Mouse (Mus musculus) frontal cortex, adult (tissue): ENCODE data around the gene Tlcd1.
A peak's percentile ranks its signal among the peaks of the same experiment; 100 is the strongest.
"Not testable (repeated sequence)": the region's sequence is repeated elsewhere in the genome, so short reads cannot be mapped to it uniquely, and the experiment has no call there.

Source experiments
- ATAC-seq: cut with Nextera tagmentation; 2 replicates; pipeline ENCODE4 v1.9.2; 2017; ENCODE audit warnings: mild to moderate bottlenecking, moderate library complexity, mixed read lengths; ENCODE audit not compliant: low TSS enrichment

The Tlcd1 gene

GRCm38 (mm10) chr11:78177903-78178858 is 1.7 kb downstream of the Tlcd1 start:
- ATAC-seq, result peak; percentile 68

- no peak for ATAC-seq
Measured at GRCm38 (mm10) chr11:78178859-78179437, 2.4 kb downstream of the Tlcd1 start.

GRCm38 (mm10) chr11:78179438-78179999 is 3.0 kb downstream of the Tlcd1 start:
- ATAC-seq, result no peak

GRCm38 (mm10) chr11:78180081-78180761 is 3.7 kb downstream of the Tlcd1 start:
- ATAC-seq, result no peak

- no peak for ATAC-seq
Measured at GRCm38 (mm10) chr11:78181830-78182357, 5.4 kb downstream of the Tlcd1 start.

- no peak for ATAC-seq
Measured at GRCm38 (mm10) chr11:78182450-78182849, 5.9 kb downstream of the Tlcd1 start.

- peak; percentile 92 for ATAC-seq
Measured at GRCm38 (mm10) chr11:78182961-78183844, 6.7 kb downstream of the Tlcd1 start, which contains the start of gene Rpl23a. Gene Rpl23a, minus strand, starts transcription at chr11:78183584.

GRCm38 (mm10) chr11:78183884-78184514 is 7.5 kb downstream of the Tlcd1 start:
- ATAC-seq, result no peak

- not testable (repeated sequence) for ATAC-seq
Measured at GRCm38 (mm10) chr11:78184702-78185101, 8.2 kb downstream of the Tlcd1 start.

- peak; percentile 42; the same call in 1 of the 2 replicates for ATAC-seq
Measured at GRCm38 (mm10) chr11:78188331-78189233, 12.1 kb downstream of the Tlcd1 start, which contains the start of gene Rab34. Gene Rab34, plus strand, starts transcription at chr11:78188430.

- peak; percentile 50; the same call in 1 of the 2 replicates for ATAC-seq
Measured at GRCm38 (mm10) chr11:78189234-78190040, 12.9 kb downstream of the Tlcd1 start.

GRCm38 (mm10) chr11:78190041-78190440 is 13.5 kb downstream of the Tlcd1 start:
- no peak for ATAC-seq

- no peak for ATAC-seq
Measured at GRCm38 (mm10) chr11:78193113-78193512, 16.6 kb downstream of the Tlcd1 start, which contains the start of gene Proca1. Gene Proca1, plus strand, starts transcription at chr11:78193392.

- no peak; the same call in 1 of the 2 replicates for ATAC-seq
Measured at GRCm38 (mm10) chr11:78194411-78195100, 18.0 kb downstream of the Tlcd1 start.

GRCm38 (mm10) chr11:78195101-78195863 is 18.8 kb downstream of the Tlcd1 start:
- no peak for ATAC-seq

GRCm38 (mm10) chr11:78202372-78202771 is 25.9 kb downstream of the Tlcd1 start:
- no peak for ATAC-seq

- no peak for ATAC-seq
Measured at GRCm38 (mm10) chr11:78204287-78204686, 27.8 kb downstream of the Tlcd1 start.
